Mouse (Mus musculus): ENCODE data around the gene Kbtbd2. TPM values are rescaled to one million over a fixed set of nuclear protein-coding genes. Genes with fewer than 3 reads are reported as not detected.

The Kbtbd2 gene
- polyA plus RNA-seq, 1 experiment from 2014 or later: 15.6 TPM

DNA sequence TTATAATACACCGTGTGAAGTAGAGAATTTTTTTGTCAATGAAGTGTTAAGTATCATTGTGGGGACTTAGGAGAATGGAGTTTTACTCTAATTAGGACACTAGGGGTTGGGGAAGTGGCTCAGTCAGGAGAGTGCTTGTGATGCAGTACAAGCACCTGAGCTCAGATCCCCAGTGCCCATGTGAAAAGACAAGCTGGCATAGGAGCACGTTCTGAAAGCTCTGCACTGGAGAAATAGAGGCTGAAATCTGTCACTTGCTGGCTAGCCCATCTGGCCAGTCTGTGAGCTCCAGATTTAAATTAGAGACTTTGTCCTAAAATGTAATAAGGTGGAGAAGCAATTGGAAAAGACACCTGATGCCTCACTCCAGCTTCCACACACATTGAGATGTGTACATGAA lies 65.1 kb downstream of the Kbtbd2 start:
- Histone ChIP-seq H3K9ac (no peak overlapping the region), H3K36me3 (replicated peaks) (peaks cover 54% of the 10 kb centered on the region), H3K4me3 (replicated peaks) (no peak overlapping the region), H3K4me2 (no peak overlapping the region), H3K4me1 (replicated peaks) (no peaks in the 10 kb centered on the region), H3K9me3 (replicated peaks) (no peaks in the 10 kb centered on the region), H3K27me3 (no peaks in the 10 kb centered on the region), H3K27ac (replicated peaks) (no peak overlapping the region)
- 62% methylated on average over 2 of the region's 2 CpGs for WGBS (ENCODE audit: insufficient replicate concordance)
- ATAC-seq (ENCODE audit: insufficient read depth): no peak

Other genes starting within 250 kb of the Kbtbd2 start
- gene Pde1c, start 228.7 kb downstream of the Kbtbd2 start, polyA plus RNA-seq (2015; fragmentation: Nextera tagmentation; extraction: Ambion mirVana): 0.61 and 0.76 TPM in 2 replicates
- gene Lsm5, start 93.1 kb downstream of the Kbtbd2 start, polyA plus RNA-seq (2015; fragmentation: Nextera tagmentation; extraction: Ambion mirVana): 39.9 and 58.2 TPM in 2 replicates
- 2.8 and 3.4 TPM in 2 replicates for gene Avl9, start 82.9 kb downstream of the Kbtbd2 start, polyA plus RNA-seq (2015; fragmentation: Nextera tagmentation; extraction: Ambion mirVana)
- 23.7 and 24.3 TPM in 2 replicates for gene Fkbp9, start 34.2 kb upstream of the Kbtbd2 start, polyA plus RNA-seq (2015; fragmentation: Nextera tagmentation; extraction: Ambion mirVana)
- gene Nt5c3, start 126.1 kb upstream of the Kbtbd2 start, polyA plus RNA-seq (2015; fragmentation: Nextera tagmentation; extraction: Ambion mirVana): 234 and 240 TPM in 2 replicates
- 0.15 and 0.16 TPM in 2 replicates for gene Vmn1r4, start 126.2 kb upstream of the Kbtbd2 start, polyA plus RNA-seq (2015; fragmentation: Nextera tagmentation; extraction: Ambion mirVana)
- gene Vmn1r5, start 172.5 kb upstream of the Kbtbd2 start, polyA plus RNA-seq (2015; fragmentation: Nextera tagmentation; extraction: Ambion mirVana): not detected in 2 replicates
- gene Vmn1r6, start 199.4 kb upstream of the Kbtbd2 start, polyA plus RNA-seq (2015; fragmentation: Nextera tagmentation; extraction: Ambion mirVana): not detected in 2 replicates
- not detected in 2 replicates for gene Vmn1r7, start 227.5 kb upstream of the Kbtbd2 start, polyA plus RNA-seq (2015; fragmentation: Nextera tagmentation; extraction: Ambion mirVana)
- not detected in 2 replicates for gene Vmn1r8, start 234.5 kb upstream of the Kbtbd2 start, polyA plus RNA-seq (2015; fragmentation: Nextera tagmentation; extraction: Ambion mirVana)